Mouse (Mus musculus) pancreas, adult 10 weeks (tissue): ENCODE data around the gene Asic4. TPM values are rescaled to one million over a fixed set of nuclear protein-coding genes. Genes with fewer than 3 reads are reported as not detected.

Experiments used
- polyA plus RNA-seq: library from polyadenylated mRNA; stranded (reverse); fragments of 350-450 nt; fragmentation: Illumina TruSeq; extraction: RNeasy Lipid Tissue Mini Kit (QIAGEN cat#74804); gene quantifications from one replicate; pipeline ENCODE4 v1.2.3, GENCODE M21; 2015; ENCODE audit warnings: low read depth, low replicate concordance; ENCODE audit not compliant: insufficient read depth

Asic4 gene
- polyA plus RNA-seq, result not detected

DNA sequence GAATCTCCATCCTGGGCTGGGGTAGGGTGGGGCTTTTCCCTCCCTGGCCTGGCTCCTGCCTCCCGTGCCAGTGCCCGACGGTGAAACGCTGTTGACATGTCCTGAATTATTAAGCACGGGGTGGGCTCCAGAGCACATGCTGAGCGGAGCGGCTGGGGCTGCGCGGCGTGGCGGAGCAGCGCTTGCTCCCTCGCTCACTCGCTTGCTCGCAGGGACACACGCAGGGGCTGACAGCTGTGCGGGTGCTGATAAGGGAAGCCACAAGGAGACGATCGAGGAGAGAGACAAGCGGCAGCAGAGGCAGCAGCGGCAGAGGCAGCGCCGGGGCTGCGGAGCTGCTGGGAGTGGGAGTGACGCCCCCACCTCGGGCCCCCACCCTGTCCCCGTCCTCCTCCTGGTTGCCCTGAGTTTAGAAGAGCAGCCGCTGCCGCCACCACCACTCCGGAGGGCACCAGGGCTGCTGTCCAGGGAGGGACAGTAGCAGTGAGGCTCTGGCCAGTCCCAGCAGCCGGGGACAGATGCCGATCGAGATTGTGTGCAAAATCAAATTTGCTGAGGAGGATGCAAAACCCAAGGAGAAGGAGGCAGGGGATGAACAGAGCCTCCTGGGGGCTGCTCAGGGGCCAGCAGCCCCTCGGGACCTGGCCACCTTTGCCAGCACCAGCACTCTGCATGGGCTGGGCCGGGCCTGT is at the start of gene Asic4:
Asic4 (plus strand) TSS at position 123 of the 692 bp plus-strand sequence.

DNA sequence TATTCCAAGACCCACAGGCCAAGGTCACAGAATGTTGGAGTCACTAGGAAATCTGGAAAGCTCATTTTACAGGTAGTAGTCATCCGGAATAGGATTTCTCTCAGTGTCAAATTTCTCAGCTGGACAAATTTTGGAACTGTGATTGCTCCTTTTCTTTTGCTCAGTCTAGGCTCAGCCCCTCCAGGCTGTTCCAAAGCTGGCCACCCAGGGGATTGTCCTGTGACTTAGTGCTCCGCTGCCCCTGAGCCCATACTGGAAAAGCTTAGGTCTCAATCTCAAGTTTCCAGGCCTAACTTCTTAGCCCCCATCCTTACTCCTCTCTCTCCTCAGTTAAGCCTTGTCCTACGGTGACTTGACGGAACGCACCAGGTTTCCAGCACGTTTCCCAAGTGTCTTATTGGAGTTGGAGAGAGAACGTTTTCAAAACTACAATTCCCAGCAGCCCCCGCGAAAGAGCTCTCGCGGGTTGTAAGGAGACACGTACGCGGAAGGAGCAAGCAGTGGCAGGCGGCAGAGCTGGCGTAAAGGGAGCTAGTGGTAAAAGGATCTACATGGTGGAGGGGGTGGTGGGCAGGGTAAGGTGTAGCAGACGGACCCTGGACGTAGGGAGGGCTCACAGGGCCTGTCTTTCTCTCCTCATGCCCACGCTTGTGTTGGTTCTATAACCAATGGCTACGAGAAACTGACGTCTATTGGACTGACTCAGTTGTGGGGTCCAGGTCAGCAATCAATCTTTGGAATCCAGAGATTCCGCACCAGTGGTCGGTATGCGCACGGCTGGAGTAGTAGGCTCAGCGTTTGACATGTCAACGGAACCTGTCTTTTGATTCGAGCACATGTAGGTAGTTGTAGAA is 14.5 kb upstream of the Asic4 start, which contains the start of gene Gmppa:
Gmppa (plus strand) TSS at position 456 of the 854 bp plus-strand sequence.

GRCm38 (mm10) chr1:75478916-75479634 is 28.8 kb downstream of the Asic4 start, which contains the start of the genes Chpf and Tmem198:
Gene Chpf (minus strand): TSS chr1:75479307.
Gene Tmem198 (plus strand): TSS chr1:75479532.

GRCm38 (mm10) chr1:75505956-75506831 is 56.0 kb downstream of the Asic4 start, which contains the start of gene Obsl1:
Gene Obsl1 (minus strand): TSS chr1:75506452.

GRCm38 (mm10) chr1:75507006-75507405 is 56.8 kb downstream of the Asic4 start, which contains the start of gene Inha:
Gene Inha (plus strand): TSS chr1:75507077.

GRCm38 (mm10) chr1:75521321-75522031 is 71.2 kb downstream of the Asic4 start, which contains the start of gene Stk11ip:
Gene Stk11ip (plus strand): TSS chr1:75521529.

Other genes starting within 250 kb of the Asic4 start
- gene Glb1l, start 239.6 kb upstream of the Asic4 start, polyA plus RNA-seq, result 4.2 TPM
- gene Stk16, start 239.6 kb upstream of the Asic4 start, polyA plus RNA-seq, result 22.9 TPM
- 23.9 TPM for gene Tuba4a, start 230.6 kb upstream of the Asic4 start, polyA plus RNA-seq
- gene A630095N17Rik, start 218.3 kb upstream of the Asic4 start, polyA plus RNA-seq, result not detected
- gene Dnajb2, start 214.0 kb upstream of the Asic4 start, polyA plus RNA-seq, result 13.9 TPM
- gene Ptprn, start 185.9 kb upstream of the Asic4 start, polyA plus RNA-seq, result 16.1 TPM
- gene Resp18, start 172.0 kb upstream of the Asic4 start, polyA plus RNA-seq, result 153 TPM
- gene Dnpep, start 132.4 kb upstream of the Asic4 start, polyA plus RNA-seq, result 22.2 TPM
- gene Des, start 90.1 kb upstream of the Asic4 start, polyA plus RNA-seq, result 10.5 TPM
- 4.0 TPM for gene Speg, start 75.1 kb upstream of the Asic4 start, polyA plus RNA-seq
- gene Gmppa, start 14.5 kb upstream of the Asic4 start, polyA plus RNA-seq, result 102 TPM
- gene Chpf, start 28.9 kb downstream of the Asic4 start, polyA plus RNA-seq, result 8.8 TPM
- gene Tmem198, start 29.1 kb downstream of the Asic4 start, polyA plus RNA-seq, result 0.55 TPM
- gene Obsl1, start 56.0 kb downstream of the Asic4 start, polyA plus RNA-seq, result 5.5 TPM
- gene Inha, start 56.6 kb downstream of the Asic4 start, polyA plus RNA-seq, result 6.6 TPM
- gene Stk11ip, start 71.1 kb downstream of the Asic4 start, polyA plus RNA-seq, result 4.8 TPM
- gene Slc4a3, start 95.8 kb downstream of the Asic4 start, polyA plus RNA-seq, result 6.9 TPM